Mouse (Mus musculus) erythroblast, adult 5-6 weeks (primary cell): Measurements from ENCODE around the gene Mtss1l. TPM values are rescaled to one million over a fixed set of nuclear protein-coding genes. Genes with fewer than 3 reads are reported as not detected.

ENCODE experiments used
- ATAC-seq: replicated peaks from 2 replicates; pipeline ENCODE4 v1.8.0; 2016; ENCODE audit warnings: moderate number of reproducible peaks, mild to moderate bottlenecking, moderate TSS enrichment, inconsistent platforms; ENCODE audit not compliant: poor library complexity, low FRiP score, severe bottlenecking
- total RNA-seq, 2 experiments: library from RNA; stranded (forward) in 1 of 2; stranded (reverse) in 1 of 2; fragments of 150-400 nt in 1 of 2; fragments of 200-764, 138-1000 nt in 1 of 2; gene quantifications; 2 replicates each; pipeline versions ENCODE4 v1.2.3 to v1.2.4; 2015 to 2017; ENCODE audit warnings: low replicate concordance in 2 of 2

Mtss1l gene
- total RNA-seq, 2 experiments from 2014 or later: 0.26 TPM; not detected in 1

DNA sequence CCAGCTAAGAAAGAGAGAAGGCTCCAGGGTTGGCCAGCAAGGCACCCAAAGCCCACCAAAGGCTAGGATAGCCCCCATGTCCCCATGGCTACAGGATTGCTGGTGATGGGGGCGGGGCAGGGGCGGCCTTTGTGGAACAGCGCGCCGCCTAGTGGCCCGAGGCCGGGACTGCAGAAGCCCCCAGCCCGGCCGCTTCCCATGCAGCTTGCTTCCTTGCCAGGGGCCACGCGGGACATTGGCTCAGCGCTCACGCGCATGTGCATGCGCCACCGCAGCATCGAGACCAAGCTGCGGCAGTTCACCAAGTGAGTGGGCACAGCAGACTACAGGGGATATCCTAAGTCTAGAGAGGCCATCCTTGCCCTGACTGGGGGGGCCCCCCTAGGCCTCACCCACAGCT is 5.6 kb downstream of the Mtss1l start:
- ATAC-seq: no peak

GRCm38 (mm10) chr8:110731346-110731859 is 10.1 kb downstream of the Mtss1l start:
- ATAC-seq: no peak

DNA sequence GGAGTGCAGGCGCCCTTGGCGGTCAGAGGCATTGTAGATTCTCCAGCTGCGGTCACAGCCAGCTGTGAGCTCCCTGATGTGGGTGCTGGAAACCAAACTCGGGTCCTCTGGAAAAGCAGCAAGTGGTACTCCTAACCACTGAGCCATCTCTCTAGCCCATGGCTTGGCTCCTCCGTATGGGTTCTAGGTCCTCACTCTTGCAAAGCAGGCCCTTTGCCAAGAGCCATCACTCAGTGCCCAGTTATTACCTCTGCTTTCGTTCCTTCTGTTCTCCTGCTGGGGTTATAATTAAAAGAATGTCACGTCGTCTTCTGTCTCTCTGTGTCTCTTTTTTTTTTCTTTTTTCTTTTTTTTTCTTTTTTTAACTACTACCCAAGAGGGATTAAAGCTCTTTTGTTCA is 11.8 kb downstream of the Mtss1l start:
- ATAC-seq: no peak

GRCm38 (mm10) chr8:110738591-110739195 is 17.4 kb downstream of the Mtss1l start:
- no peak for ATAC-seq

DNA sequence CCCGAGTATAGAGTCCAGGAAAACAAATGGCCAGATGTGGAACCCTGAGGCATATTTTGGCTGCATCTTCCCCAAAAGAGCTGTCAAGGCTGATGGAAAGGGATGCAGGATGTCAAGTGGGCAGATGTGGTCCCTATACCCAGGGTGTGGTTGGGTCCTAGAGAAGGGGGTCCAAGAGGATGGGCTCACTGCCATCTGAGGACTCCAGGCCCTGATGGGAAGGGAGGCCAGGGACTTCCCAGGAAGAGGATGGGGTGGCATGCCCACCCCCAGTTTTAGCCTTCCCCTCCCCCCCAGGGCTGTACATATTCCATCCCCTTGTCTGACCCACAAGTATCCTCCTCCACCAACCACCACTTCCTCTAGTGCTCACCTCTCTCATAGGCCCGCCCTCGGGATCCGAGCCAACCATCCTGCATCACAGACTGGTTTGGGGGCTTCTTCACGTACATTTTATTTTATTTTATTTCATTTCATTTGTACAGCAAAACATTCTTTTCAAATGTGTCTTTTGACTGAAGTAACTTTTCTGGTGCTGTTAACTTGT is 19.4 kb downstream of the Mtss1l start:
- no peak for ATAC-seq

DNA sequence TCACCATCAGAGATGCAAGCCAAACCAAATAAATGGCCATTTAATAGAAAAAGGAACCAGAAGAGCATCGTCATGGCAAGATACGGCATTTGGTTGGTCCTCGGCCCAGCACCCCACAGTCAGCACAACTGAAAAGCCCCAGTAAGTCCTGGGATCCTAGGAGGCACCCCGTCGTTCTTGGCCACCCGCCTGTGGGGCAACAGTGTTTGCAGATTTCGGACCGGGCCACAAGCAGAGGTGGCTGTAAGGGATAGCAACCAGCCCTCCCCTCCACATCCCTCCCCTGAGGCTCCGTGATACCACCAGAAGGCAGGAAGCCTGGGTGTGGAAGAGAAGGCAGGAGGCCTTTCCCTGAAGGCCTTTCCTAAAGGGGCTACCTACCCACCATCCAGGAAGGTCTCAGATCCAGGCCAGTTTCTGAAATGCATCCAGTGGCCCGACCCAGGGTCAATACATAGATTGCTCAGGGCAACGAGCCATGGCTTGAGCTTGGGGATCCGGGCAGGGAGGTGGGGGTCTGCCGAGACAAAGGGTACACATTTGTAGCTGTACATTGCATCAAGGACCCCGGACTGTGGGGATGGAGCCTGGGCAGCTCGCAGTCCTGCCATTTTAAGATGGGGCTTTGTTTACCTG is 20.7 kb downstream of the Mtss1l start:
- no peak for ATAC-seq

DNA sequence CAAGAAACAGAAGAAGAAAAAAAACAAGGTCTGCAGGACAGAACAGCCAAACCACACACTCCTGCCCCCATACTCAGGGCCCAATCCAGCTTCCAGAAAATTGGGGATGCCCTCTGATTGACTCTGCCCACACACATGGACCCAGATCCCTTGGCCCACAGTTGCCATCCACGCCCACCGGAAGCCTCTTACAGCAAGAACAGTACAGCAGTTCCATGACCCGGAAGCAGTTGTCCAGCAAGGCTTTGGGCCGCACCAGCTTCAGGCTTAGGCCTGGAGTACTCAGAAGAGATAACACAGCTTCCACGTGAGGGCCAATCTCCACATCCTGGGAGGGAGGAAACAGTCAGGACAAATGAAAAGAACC is 21.2 kb downstream of the Mtss1l start:
- no peak for ATAC-seq

DNA sequence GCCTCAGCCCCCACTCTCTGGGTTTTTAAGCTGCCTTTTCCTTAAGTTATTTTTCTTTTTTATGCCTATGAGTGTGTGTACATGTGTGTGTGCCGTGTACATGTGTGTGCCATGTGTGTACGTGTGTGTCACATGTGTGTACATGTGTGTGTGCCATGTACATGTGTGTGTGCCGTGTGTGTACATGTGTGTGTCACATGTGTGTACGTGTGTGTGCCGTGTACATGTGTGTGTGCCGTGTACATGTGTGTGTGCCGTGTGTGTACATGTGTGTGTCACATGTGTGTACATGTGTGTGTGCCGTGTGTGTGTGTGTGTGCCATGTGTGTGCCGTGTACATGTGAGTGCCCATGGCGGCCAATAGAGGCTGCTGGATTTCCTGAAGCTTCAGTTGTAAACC is 23.9 kb downstream of the Mtss1l start:
- ATAC-seq: no peak

DNA sequence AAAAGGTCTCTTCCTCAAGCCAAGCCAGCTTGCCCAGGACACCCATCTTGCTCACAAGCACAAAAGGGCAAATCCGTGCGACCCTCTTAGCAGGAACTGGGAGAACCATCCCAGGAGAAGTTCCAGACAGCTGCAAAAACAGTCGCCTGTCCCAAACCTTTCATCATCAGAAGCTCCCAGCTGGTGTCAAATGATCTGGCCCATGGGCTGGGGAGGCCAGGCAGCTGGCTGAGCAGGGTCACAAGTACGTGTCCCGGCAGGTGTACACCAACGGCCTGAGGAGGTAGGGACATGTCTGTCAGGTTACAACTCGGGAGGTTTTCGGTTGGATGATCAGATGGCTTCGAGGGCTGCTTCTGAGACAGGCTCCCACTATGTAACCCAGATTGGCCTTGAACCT is 25.4 kb downstream of the Mtss1l start:
- ATAC-seq: no peak

GRCm38 (mm10) chr8:110749500-110750170 is 28.4 kb downstream of the Mtss1l start:
- ATAC-seq: peak; percentile 68

- no peak for ATAC-seq
Observed at GRCm38 (mm10) chr8:110750269-110750668, 29.0 kb downstream of the Mtss1l start.

GRCm38 (mm10) chr8:110751490-110751889 is 30.2 kb downstream of the Mtss1l start:
- no peak for ATAC-seq

DNA sequence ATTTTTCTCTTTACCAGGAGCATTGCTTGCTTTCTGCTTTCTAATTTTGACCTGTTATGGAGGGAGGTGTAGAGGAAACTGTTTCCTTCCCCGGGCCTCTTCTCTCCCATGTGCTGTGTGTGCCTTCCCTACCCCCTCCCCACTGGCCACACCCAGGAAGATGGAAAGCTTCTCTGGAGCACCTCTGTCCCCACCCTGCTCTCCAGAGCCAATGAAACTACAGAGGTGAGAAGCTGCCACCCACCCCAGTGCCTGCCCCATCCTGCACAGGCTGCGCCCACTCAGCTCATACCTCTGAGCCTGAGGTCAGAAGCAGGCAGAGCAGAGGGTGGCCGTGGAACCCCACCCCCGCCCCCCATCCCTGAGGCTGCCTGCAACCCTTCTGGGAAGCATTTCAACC is 33.4 kb downstream of the Mtss1l start:
- no peak for ATAC-seq

GRCm38 (mm10) chr8:110755511-110756170 is 34.4 kb downstream of the Mtss1l start:
- ATAC-seq: no peak

GRCm38 (mm10) chr8:110756196-110756595 is 34.9 kb downstream of the Mtss1l start:
- ATAC-seq: no peak

- no peak for ATAC-seq
Observed at GRCm38 (mm10) chr8:110760280-110760940, 39.1 kb downstream of the Mtss1l start.

DNA sequence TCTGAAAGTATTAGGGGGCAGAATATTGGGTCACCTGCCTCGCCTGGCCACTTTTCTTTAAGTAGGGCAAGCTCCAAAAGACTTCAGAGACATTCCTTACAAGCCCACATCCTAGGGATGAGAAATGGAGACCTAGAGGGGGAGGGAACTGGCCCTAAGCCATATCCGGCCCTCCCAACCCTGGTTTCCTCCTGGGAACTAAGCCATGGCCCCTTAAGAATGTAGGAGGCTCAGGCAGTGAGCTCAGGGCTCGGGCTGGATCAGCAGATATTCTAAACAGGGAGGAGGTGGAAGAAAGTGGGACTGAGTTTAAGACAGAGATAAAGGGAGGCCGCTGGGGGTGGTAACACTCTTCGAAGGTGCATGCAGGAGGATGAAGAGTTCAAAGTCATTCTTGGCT is 39.9 kb downstream of the Mtss1l start:
- no peak for ATAC-seq

- ATAC-seq: no peak
Observed at GRCm38 (mm10) chr8:110761988-110762387, 40.7 kb downstream of the Mtss1l start.

- ATAC-seq: no peak
Observed at GRCm38 (mm10) chr8:110764671-110765070, 43.4 kb downstream of the Mtss1l start.

DNA sequence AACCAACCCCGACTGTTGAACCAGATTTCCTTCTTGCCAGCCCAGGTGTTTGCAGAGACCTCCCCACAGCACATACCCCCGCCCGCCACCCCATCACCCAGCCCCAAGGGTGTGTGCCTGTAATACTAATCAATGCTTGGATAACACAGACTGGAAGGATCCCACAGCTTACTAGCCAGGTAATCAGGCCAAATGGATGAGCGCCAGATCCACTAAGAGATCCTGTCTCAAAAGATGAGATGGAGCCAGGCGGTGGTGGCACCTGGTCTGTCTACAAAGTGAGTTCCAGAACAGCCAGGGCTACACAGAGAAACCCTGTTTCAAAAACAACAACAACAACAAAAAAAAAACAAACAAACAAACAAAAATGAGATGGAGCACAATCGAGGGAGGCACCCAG is 46.0 kb downstream of the Mtss1l start:
- ATAC-seq: no peak
